Mouse (Mus musculus) forebrain, embryonic 10.5 days (tissue): Measurements from ENCODE around the gene Ruvbl1. TPM values are rescaled to one million over a fixed set of nuclear protein-coding genes. Genes with fewer than 3 reads are reported as not detected.

Experiments used
- DNase-seq: peaks from one replicate; pipeline ENCODE4 v3.0.0-alpha.2; 2017; ENCODE audit warnings: low spot score; ENCODE audit errors: extremely low spot score
- H3K27ac ChIP-seq: fragments of 300-500 bp; sonication (generic); 2 replicates; pipeline ENCODE4 v1.5.1; 2016; ENCODE audit warnings: mild to moderate bottlenecking
- H3K27me3 ChIP-seq: fragments of 300-500 bp; sonication (generic); 2 replicates; pipeline ENCODE4 v1.6.1; 2016; ENCODE audit warnings: mild to moderate bottlenecking; ENCODE audit not compliant: poor library complexity, severe bottlenecking
- H3K36me3 ChIP-seq: fragments of 300-500 bp; sonication (generic); replicated peaks from 2 replicates; pipeline ENCODE4 v1.6.1; 2016; ENCODE audit warnings: mild to moderate bottlenecking, moderate library complexity
- H3K4me1 ChIP-seq: fragments of 300-500 bp; sonication (generic); 2 replicates; pipeline ENCODE4 v1.6.1; 2016
- H3K4me3 ChIP-seq: fragments of 300-500 bp; sonication (generic); 2 replicates; pipeline ENCODE4 v1.5.1; 2016; ENCODE audit warnings: mild to moderate bottlenecking, moderate library complexity
- H3K9me3 ChIP-seq: fragments of 300-500 bp; sonication (generic); 2 replicates; pipeline ENCODE4 v1.6.1; 2016; ENCODE audit warnings: mild to moderate bottlenecking, moderate library complexity
- WGBS: fragments of 180-500 bp; shearing (Covaris S2); methylation state at CpG from one replicate; pipeline ENCODE4 v1.1.7; 2016; 5-methylcytosine and 5-hydroxymethylcytosine counted together
- polyA plus RNA-seq: library from polyadenylated mRNA; unstranded; fragments of >200 nt; fragmentation: Nextera tagmentation; extraction: Ambion mirVana; gene quantifications from 2 replicates; pipeline ENCODE4 v1.2.1, GENCODE M21; 2016

Ruvbl1 gene
- polyA plus RNA-seq: 221 TPM in 2 replicates

- Histone ChIP-seq H3K36me3 (peaks cover 34% of the 10 kb centered on the region), H3K9me3 (no peaks in the 10 kb centered on the region), H3K27ac (peak within 1 kb of the TSS; percentile 85), H3K4me3 (peak within 1 kb of the TSS; percentile 76), H3K4me1 (peaks cover 15% of the 10 kb centered on the region), H3K27me3 (no peaks in the 10 kb centered on the region)
- DNase-seq: peak; percentile 89
- WGBS: under 1% methylated on average over 42 of the region's 42 CpGs
Observed at GRCm38 (mm10) chr6:88465181-88465920, at the start of gene Ruvbl1. Gene Ruvbl1 (plus strand): TSS chr6:88465409.

DNA sequence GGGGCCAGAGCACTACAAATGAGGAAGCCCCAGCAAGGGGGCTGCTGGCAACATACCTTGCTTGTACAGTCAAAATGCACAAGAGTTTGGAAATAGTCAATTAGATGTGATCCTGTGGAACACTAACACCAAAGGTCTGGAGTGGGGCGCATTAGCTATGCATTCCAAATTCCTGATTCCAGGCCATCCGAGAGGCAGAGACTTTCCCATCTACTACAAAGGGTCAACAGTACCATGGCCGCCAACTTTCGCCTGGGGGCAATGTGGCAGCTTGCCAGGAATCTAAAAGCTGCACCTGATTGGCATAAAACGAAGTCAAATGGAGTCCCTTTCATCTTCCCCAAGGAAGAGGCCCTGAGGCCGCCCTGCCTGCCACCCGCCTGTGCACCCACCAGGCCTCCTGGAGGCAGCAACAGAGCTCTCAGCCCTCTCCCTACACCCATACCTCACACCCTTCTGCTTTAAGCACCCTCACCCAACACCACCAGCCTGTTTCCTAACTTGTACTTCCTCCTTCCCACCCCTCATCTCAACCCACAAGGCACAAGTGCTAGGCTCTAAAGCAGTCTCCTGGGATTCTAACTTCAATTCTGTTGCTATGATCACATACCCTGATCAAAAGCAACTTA lies 49.0 kb upstream of the Ruvbl1 start:
- DNase-seq: peak; percentile 36

GRCm38 (mm10) chr6:88431202-88431601 lies 34.0 kb upstream of the Ruvbl1 start:
- H3K36me3 ChIP-seq: peaks cover 8% of the 10 kb centered on the region; the same call in 1 of the 2 replicates
- no peak overlapping the region for H3K27ac ChIP-seq
- peaks cover 24% of the 10 kb centered on the region for H3K4me1 ChIP-seq
- peaks cover 25% of the 10 kb centered on the region for H3K27me3 ChIP-seq
- no peak overlapping the region for H3K4me3 ChIP-seq
- 42% methylated on average over 4 of the region's 4 CpGs for WGBS
- H3K9me3 ChIP-seq: no peaks in the 10 kb centered on the region
- DNase-seq: peak; percentile 25

More for the DNA sequence above, 49.0 kb upstream of the Ruvbl1 start:
- Histone ChIP-seq H3K27me3 (no peaks in the 10 kb centered on the region), H3K9me3 (no peaks in the 10 kb centered on the region), H3K4me1 (peaks cover 22% of the 10 kb centered on the region), H3K4me3 (no peak overlapping the region), H3K27ac (peak overlapping the region; percentile 41), H3K36me3 (no peaks in the 10 kb centered on the region)
- 60% methylated on average over 7 of the region's 7 CpGs for WGBS

- Histone ChIP-seq H3K4me3 (no peak overlapping the region), H3K9me3 (no peaks in the 10 kb centered on the region), H3K27me3 (peaks cover 30% of the 10 kb centered on the region), H3K27ac (no peak overlapping the region), H3K4me1 (peaks cover 24% of the 10 kb centered on the region), H3K36me3 (peaks cover 8% of the 10 kb centered on the region; the same call in 1 of the 2 replicates)
- 92% methylated on average over 7 of the region's 7 CpGs for WGBS
- DNase-seq: no peak
Observed at GRCm38 (mm10) chr6:88435609-88436008, 29.6 kb upstream of the Ruvbl1 start.

DNA sequence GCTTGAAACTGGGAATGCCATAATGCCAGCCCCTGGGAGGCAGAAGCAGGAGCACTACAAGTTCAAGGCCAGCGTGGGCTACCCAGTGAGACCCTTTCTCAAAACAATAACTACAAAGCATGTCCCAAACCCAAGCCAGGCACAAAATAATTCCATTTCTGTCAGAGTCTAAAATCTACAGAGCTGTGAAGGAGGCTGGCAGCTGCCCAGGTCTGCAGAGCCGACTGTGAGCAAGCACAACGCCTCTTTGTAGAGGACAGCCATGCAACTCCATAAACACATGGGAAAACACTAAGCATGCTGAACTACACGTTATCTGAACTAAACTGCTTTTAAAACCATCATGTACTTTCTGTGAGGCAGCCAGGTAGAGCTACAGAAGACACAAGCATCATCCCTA lies 26.2 kb upstream of the Ruvbl1 start:
- DNase-seq: no peak
- H3K36me3 ChIP-seq: peaks cover 8% of the 10 kb centered on the region; the same call in 1 of the 2 replicates
- peaks cover 17% of the 10 kb centered on the region for H3K27me3 ChIP-seq
- WGBS: 89% methylated on average over 4 of the region's 4 CpGs
- no peak overlapping the region for H3K4me3 ChIP-seq
- no peaks in the 10 kb centered on the region for H3K9me3 ChIP-seq
- no peak overlapping the region for H3K27ac ChIP-seq
- H3K4me1 ChIP-seq: peaks cover 6% of the 10 kb centered on the region

- Histone ChIP-seq H3K4me3 (no peak overlapping the region), H3K4me1 (peaks cover 30% of the 10 kb centered on the region), H3K27me3 (0 out of 2 replicates have a peak, but pooled peaks cover 2% of the 10 kb centered on the region), H3K36me3 (no peaks in the 10 kb centered on the region), H3K9me3 (no peaks in the 10 kb centered on the region), H3K27ac (no peak overlapping the region)
- 79% methylated on average over 3 of the region's 3 CpGs for WGBS
- no peak for DNase-seq
Observed at GRCm38 (mm10) chr6:88442551-88442950, 22.7 kb upstream of the Ruvbl1 start.

DNA sequence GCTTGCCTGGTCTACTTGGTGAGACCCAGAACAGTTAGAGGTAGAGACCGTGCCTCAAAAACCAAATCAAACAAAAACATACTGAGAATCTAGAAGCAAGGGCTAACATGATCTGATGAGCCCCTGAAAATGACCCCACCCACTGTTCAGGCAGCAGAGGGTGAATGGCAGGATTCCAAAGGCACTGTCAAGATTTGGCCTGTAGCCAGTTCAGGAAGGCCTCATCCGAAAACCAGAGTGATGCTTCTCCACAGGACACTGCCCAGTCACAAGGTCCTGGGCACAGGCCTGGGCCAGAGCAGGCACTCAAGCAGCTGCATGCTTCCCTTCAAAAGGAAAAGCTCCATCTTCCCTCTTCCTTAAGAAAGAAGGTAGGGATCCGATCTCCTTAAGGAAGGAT lies 21.8 kb upstream of the Ruvbl1 start:
- whole genome bisulfite sequencing: 90% methylated on average over 3 of the region's 3 CpGs
- Histone ChIP-seq H3K36me3 (no peaks in the 10 kb centered on the region), H3K4me1 (peaks cover 35% of the 10 kb centered on the region), H3K9me3 (no peaks in the 10 kb centered on the region), H3K27ac (no peak overlapping the region), H3K4me3 (no peak overlapping the region), H3K27me3 (0 out of 2 replicates have a peak, but pooled peaks cover 4% of the 10 kb centered on the region)
- no peak for DNase-seq

- Histone ChIP-seq H3K36me3 (no peaks in the 10 kb centered on the region), H3K9me3 (no peaks in the 10 kb centered on the region), H3K4me1 (peaks cover 35% of the 10 kb centered on the region), H3K27me3 (peaks cover 9% of the 10 kb centered on the region; the same call in 1 of the 2 replicates), H3K27ac (no peak overlapping the region), H3K4me3 (no peak overlapping the region)
- no peak for DNase-seq
- WGBS: 89% methylated on average over 7 of the region's 7 CpGs
Observed at GRCm38 (mm10) chr6:88444076-88444750, 21.0 kb upstream of the Ruvbl1 start.

DNA sequence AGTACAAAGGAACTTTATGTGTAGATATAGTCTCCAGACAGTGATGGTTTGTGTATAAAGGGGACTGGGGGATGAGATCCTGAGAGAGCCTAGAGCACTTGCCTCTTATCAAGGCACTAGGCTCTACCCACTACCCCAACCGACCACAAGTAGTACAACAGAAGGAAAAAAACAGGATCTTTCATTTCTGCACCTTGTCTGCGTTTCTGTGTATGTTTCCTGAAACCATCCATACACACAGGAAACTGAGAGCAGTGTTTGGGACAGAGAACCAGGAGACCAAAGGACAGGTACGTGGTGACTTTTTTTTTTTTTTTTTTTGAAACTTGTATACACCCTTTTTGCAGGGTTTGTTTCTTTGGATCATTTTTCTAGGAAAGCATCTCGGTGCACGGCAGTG lies 19.5 kb upstream of the Ruvbl1 start:
- peaks cover 18% of the 10 kb centered on the region; the same call in 1 of the 2 replicates for H3K27me3 ChIP-seq
- DNase-seq: no peak
- peak overlapping the region; percentile 93 for H3K27ac ChIP-seq
- peak overlapping the region; percentile 91 for H3K4me3 ChIP-seq
- H3K4me1 ChIP-seq: peaks cover 35% of the 10 kb centered on the region
- no peaks in the 10 kb centered on the region for H3K9me3 ChIP-seq
- WGBS: 13% methylated on average over 5 of the region's 5 CpGs
- no peaks in the 10 kb centered on the region for H3K36me3 ChIP-seq

- Histone ChIP-seq H3K9me3 (no peaks in the 10 kb centered on the region), H3K27me3 (peaks cover 22% of the 10 kb centered on the region; the same call in 1 of the 2 replicates), H3K36me3 (no peaks in the 10 kb centered on the region), H3K4me3 (peak within 1 kb of the TSS; percentile 91), H3K4me1 (peaks cover 35% of the 10 kb centered on the region), H3K27ac (peak within 1 kb of the TSS; percentile 93)
- DNase-seq: peak; percentile 81
- 1% methylated on average over 72 of the region's 72 CpGs for WGBS
Observed at GRCm38 (mm10) chr6:88446063-88447002, 18.9 kb upstream of the Ruvbl1 start, which contains the start of gene Eefsec. Gene Eefsec (minus strand): TSS chr6:88446539.

DNA sequence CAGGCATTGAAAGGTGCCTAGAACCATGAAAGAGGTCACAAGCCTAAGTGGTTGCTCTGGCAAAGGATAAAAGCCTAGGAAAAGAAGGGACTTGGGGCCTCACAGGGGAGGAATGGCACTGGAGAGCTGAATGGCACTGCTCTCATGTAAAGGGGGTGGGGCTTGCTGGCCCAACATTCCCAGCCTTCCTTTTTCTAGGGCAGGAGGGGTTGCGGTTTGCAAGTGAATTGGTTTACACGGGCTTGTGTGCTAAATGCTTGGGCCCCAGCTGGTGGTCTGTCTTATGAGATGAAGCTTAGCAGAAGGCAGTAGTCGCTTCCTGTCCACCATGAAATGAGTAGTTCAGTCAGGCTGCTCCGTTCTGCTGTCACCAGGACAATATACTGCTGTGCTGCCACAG lies 17.8 kb upstream of the Ruvbl1 start:
- H3K27ac ChIP-seq: peak overlapping the region; percentile 93; the same call in 1 of the 2 replicates
- peaks cover 35% of the 10 kb centered on the region for H3K4me1 ChIP-seq
- no peaks in the 10 kb centered on the region for H3K36me3 ChIP-seq
- 0 out of 2 replicates have a peak overlapping the region, but pooled peaks have one; percentile 1 for H3K4me3 ChIP-seq
- peaks cover 22% of the 10 kb centered on the region; the same call in 1 of the 2 replicates for H3K27me3 ChIP-seq
- H3K9me3 ChIP-seq: no peaks in the 10 kb centered on the region
- DNase-seq: peak; percentile 18
- 30% methylated on average over 4 of the region's 4 CpGs for WGBS

- H3K4me1 ChIP-seq: peaks cover 5% of the 10 kb centered on the region; the same call in 1 of the 2 replicates
- no peak overlapping the region for H3K27ac ChIP-seq
- 67% methylated on average over 2 of the region's 2 CpGs for WGBS
- no peaks in the 10 kb centered on the region for H3K9me3 ChIP-seq
- no peak overlapping the region for H3K4me3 ChIP-seq
- no peak for DNase-seq
- no peaks in the 10 kb centered on the region for H3K36me3 ChIP-seq
- H3K27me3 ChIP-seq: peaks cover 10% of the 10 kb centered on the region; the same call in 1 of the 2 replicates
Observed at GRCm38 (mm10) chr6:88454545-88454944, 10.7 kb upstream of the Ruvbl1 start.
